Mouse (Mus musculus) forebrain, embryonic 11.5 days (tissue): ENCODE data around the gene Cela1. TPM values are rescaled to one million over a fixed set of nuclear protein-coding genes. Genes with fewer than 3 reads are reported as not detected.

Experiments used
- ATAC-seq: fragments of 200-750 bp; cut with Nextera tagmentation; replicated peaks from 2 replicates; pipeline ENCODE4 v1.8.0; 2017; ENCODE audit warnings: moderate TSS enrichment; ENCODE audit not compliant: low FRiP score
- DNase-seq: peaks from one replicate; pipeline ENCODE4 v3.0.0-alpha.2; 2017; ENCODE audit warnings: low spot score
- H3K27ac ChIP-seq: fragments of 300-500 bp; sonication (generic); 2 replicates; pipeline ENCODE4 v1.5.1; 2014; ENCODE audit warnings: low read depth, low read length
- H3K27me3 ChIP-seq: fragments of 300-500 bp; sonication (generic); 2 replicates; pipeline ENCODE4 v1.6.1; 2014; ENCODE audit warnings: mild to moderate bottlenecking, low read length, mixed read lengths; ENCODE audit not compliant: control insufficient read depth, insufficient read depth
- H3K36me3 ChIP-seq: fragments of 300-500 bp; sonication (generic); 2 replicates; pipeline ENCODE4 v1.6.1; 2014; ENCODE audit warnings: mild to moderate bottlenecking, low read length, moderate library complexity, mixed read lengths; ENCODE audit not compliant: control insufficient read depth, insufficient read depth
- H3K4me1 ChIP-seq: fragments of 300-500 bp; sonication (generic); replicated peaks from 2 replicates; pipeline ENCODE4 v1.6.1; 2014; ENCODE audit warnings: low read length, mixed read lengths; ENCODE audit not compliant: control insufficient read depth, insufficient read depth
- H3K4me2 ChIP-seq: fragments of 300-500 bp; sonication (generic); 2 replicates; pipeline ENCODE4 v1.6.1; 2014; ENCODE audit warnings: low read depth, mild to moderate bottlenecking, low read length, moderate library complexity, mixed read lengths; ENCODE audit not compliant: severe bottlenecking
- H3K4me3 ChIP-seq: fragments of 300-500 bp; sonication (generic); 2 replicates; pipeline ENCODE4 v1.5.1; 2014; ENCODE audit warnings: low read depth, low read length
- H3K9ac ChIP-seq: fragments of 300-500 bp; sonication (generic); 2 replicates; pipeline ENCODE4 v1.6.1; 2014; ENCODE audit warnings: low read length
- H3K9me3 ChIP-seq: fragments of 300-500 bp; sonication (generic); 2 replicates; pipeline ENCODE4 v1.6.1; 2016; ENCODE audit warnings: low read length, mixed read lengths; ENCODE audit not compliant: control insufficient read depth
- WGBS: fragments of 180-500 bp; shearing (Covaris S2); extraction: QIAGEN DNeasy Blood & Tissue Kit; methylation state at CpG from one replicate; pipeline ENCODE4 v1.1.7; 2014; 5-methylcytosine and 5-hydroxymethylcytosine counted together
- polyA plus RNA-seq: library from polyadenylated mRNA; unstranded; fragments of >200 nt; fragmentation: Nextera tagmentation; extraction: Ambion mirVana; gene quantifications from 2 replicates; pipeline ENCODE4 v1.2.1, GENCODE M21; 2014

Cela1 gene
- polyA plus RNA-seq, 1 experiment from 2014 or later: 1.1 TPM

DNA sequence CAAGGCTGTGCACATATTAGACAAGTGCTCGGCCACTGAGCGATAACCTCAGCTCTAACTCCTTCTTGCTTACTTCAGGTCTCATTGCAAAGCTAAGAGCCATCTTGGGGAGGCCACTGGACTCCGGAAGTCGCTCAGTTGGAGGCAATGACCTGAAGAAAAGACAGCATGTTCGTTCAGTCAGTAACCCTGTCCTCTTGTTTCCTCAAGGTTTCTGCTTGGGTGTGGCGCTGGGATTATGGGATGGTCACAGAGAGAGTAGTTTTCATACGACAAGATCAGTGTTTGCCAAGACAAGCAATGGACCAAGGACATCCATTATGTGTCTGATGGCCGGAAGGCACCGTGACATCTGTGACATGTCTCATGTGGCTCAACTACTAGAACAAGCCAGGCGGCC, 13.2 kb downstream of the Cela1 start:
- DNase-seq: no peak
- Histone ChIP-seq H3K9me3 (no peaks in the 10 kb centered on the region), H3K4me2 (no peak overlapping the region), H3K36me3 (no peaks in the 10 kb centered on the region), H3K27me3 (no peaks in the 10 kb centered on the region), H3K4me1 (no peaks in the 10 kb centered on the region), H3K9ac (no peak overlapping the region), H3K27ac (no peak overlapping the region), H3K4me3 (no peak overlapping the region)
- 88% methylated on average over 10 of the region's 10 CpGs for WGBS
- no peak for ATAC-seq

DNA sequence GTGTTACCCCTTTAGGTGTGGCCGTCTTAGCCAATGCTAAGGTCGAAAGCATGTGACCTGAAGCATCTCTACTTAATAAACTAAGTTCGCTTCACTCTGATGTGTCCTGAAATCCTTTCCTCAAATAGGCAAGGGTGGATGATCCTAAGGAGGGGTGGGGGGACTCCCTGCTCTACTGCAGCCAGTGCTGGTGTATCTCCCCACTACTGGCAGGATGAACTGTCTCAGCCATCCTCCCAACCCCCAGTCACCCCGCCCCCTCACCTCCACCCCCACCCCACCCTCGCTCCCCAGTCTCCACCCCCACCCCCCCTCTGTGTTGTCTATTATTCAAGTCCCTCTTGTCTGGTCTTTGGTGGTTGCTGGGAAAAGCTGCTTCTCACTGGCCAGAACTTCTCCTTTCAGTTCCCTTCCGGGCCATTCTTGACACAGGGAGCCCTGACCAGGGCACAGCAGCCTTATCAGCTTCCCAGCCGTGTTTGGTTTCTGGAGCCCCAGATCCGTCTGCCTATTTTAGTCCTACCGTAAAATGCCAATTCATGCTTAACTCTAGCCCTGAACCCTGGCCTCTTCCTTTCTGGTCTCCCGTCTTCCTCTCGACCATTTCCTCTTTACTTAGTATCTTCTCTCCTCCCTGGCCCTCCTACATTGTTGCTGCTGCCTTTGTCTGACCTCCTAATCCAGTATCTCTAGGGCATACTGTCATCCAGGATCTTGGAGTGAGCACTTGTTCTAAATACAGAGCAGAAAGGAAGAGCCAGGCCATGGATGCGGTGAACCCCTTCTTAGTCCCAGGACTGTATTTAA, 13.9 kb downstream of the Cela1 start:
- 41% methylated on average over 12 of the region's 12 CpGs for WGBS
- H3K4me3 ChIP-seq: no peak overlapping the region
- H3K9me3 ChIP-seq: no peaks in the 10 kb centered on the region
- H3K4me1 ChIP-seq: no peaks in the 10 kb centered on the region
- ATAC-seq: no peak
- no peak overlapping the region for H3K27ac ChIP-seq
- no peaks in the 10 kb centered on the region for H3K36me3 ChIP-seq
- H3K4me2 ChIP-seq: no peak overlapping the region
- DNase-seq: no peak
- no peaks in the 10 kb centered on the region for H3K27me3 ChIP-seq
- no peak overlapping the region for H3K9ac ChIP-seq

DNA sequence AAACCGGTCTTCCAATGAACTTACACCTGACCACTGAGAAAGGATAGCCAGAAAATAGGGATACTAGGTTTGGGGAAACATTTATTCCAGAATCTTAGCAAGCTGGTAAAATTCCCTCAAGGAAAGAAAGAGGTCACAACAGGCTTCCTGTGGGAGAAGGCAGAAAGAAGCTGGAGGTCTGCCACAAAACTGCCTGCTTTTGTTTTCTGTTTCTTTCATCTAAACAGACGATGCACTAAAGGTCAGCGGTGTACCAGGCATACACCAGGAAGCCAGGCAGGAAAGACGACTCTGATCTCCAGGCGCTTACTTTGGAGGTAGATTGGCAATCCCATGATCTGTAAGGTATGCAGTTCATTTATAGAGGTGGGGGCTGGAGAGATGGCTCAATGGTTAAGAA, 16.9 kb downstream of the Cela1 start:
- Histone ChIP-seq H3K4me1 (no peaks in the 10 kb centered on the region; the same call in 1 of the 2 replicates), H3K4me3 (no peak overlapping the region), H3K36me3 (no peaks in the 10 kb centered on the region), H3K9me3 (no peaks in the 10 kb centered on the region), H3K27ac (no peak overlapping the region), H3K4me2 (no peak overlapping the region), H3K9ac (no peak overlapping the region), H3K27me3 (no peaks in the 10 kb centered on the region)
- DNase-seq (no peak), ATAC-seq (no peak)
- WGBS: 77% methylated on average over 5 of the region's 5 CpGs

DNA sequence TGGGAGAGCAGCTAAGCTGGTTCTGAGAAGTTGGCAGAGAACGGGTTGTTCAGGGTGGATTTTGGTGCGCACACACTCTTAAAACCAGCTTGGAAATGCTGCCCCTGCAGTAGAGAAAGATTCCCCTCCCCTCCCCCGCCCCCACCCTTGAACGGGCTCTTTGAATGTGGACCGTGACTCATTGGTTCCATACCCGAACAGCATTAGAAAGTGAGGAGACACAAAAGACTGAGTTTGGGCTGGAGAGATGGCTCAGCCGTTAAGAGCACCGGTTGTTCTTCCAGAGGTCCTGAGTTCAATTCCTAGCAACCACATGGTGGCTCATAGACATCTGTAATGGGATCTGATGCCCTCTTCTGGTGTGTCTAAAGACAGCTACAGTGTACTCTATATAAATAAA, 17.7 kb downstream of the Cela1 start:
- Histone ChIP-seq H3K9ac (no peak overlapping the region), H3K36me3 (no peaks in the 10 kb centered on the region), H3K9me3 (no peaks in the 10 kb centered on the region), H3K4me3 (no peak overlapping the region), H3K4me2 (no peak overlapping the region), H3K27me3 (no peaks in the 10 kb centered on the region), H3K4me1 (no peaks in the 10 kb centered on the region; the same call in 1 of the 2 replicates), H3K27ac (no peak overlapping the region)
- WGBS: 86% methylated on average over 8 of the region's 8 CpGs
- ATAC-seq (no peak), DNase-seq (no peak)

DNA sequence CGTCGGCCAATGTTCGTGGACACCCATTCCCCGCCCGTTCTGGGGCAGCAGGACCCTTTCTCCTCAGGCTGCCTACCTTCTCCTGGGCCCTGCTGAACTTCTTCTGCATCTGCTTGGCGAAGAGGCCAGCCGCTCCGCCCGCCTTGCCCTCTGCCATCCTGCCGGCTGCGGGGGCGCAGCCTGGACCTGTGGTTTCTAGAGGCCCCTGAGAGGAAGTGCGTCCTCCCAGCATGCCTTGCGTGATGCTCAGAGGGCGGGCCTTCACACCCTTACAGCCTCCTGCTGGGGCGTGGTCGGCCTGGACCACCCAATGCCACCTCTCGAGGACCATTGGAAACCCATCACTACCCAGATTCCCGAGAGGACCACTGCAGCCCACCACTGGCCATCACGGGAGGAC, 18.4 kb downstream of the Cela1 start, which contains the start of gene Bin2:
Gene Bin2 (minus strand): TSS at position 217 of the 400 bp plus-strand sequence.
- H3K27me3 ChIP-seq: no peaks in the 10 kb centered on the region
- H3K9me3 ChIP-seq: no peaks in the 10 kb centered on the region
- H3K4me1 ChIP-seq: no peaks in the 10 kb centered on the region; the same call in 1 of the 2 replicates
- no peak within 1 kb of the TSS for H3K4me2 ChIP-seq
- no peaks in the 10 kb centered on the region for H3K36me3 ChIP-seq
- H3K27ac ChIP-seq: no peak within 1 kb of the TSS
- DNase-seq (no peak), ATAC-seq (no peak)
- WGBS: 95% methylated on average over 20 of the region's 20 CpGs
- H3K4me3 ChIP-seq: no peak within 1 kb of the TSS
- H3K9ac ChIP-seq: no peak within 1 kb of the TSS

DNA sequence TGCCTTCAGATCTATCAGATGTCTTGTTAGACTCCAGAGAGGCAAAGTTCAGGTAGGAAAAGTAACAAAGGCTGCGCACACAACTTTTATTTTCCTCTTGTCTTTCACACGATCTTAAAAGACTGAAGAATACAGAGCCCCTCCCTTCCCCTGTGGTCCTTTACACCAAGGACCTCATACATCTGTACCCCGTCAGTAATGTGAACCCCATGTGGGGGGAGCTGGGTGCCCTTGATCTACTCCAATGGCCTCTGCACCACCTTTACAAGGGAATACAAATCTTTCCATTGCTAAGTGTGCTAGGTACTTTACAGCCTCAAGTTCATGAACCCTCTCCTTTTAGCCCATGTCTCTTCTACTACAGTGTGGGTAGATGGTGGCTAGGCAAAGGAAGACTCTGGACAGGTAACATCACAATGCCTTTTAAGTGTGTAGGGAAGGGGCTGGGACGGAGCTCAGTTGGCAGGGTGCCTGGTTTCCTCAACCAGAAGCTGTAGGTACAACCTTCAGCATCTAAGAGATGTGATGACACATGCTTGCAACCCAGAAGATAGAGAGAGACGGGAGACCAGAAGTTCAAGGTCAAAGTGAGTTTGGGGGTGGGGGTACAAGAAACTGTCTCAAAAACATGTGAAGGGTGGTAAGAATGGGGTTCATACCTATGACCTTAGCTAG, 19.7 kb downstream of the Cela1 start:
- Histone ChIP-seq H3K4me2 (no peak overlapping the region), H3K4me1 (no peaks in the 10 kb centered on the region; the same call in 1 of the 2 replicates), H3K4me3 (no peak overlapping the region), H3K27me3 (no peaks in the 10 kb centered on the region), H3K36me3 (no peaks in the 10 kb centered on the region), H3K9ac (no peak overlapping the region), H3K9me3 (no peaks in the 10 kb centered on the region), H3K27ac (no peak overlapping the region)
- DNase-seq (no peak), ATAC-seq (no peak)
- 88% methylated on average over 5 of the region's 5 CpGs for WGBS

DNA sequence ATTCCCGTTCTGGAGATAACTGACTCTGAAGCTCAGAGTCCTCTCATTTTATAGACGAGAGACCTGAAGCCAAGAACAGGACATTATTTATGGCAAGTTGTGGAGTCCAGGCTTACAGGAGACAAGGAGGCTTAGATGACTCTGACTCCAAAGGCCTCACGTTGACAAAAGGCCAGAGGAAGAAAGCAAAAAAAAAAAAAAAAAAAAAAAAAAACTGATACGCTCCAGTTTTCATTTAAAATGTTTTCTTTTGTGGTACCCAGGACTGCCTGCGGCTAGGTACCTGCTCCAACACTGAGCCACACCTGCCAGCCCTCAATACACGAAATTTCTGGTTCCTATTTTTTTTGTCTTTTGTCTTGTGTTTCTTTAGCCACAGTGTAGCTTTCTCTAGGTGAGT, 20.3 kb downstream of the Cela1 start:
- no peak for DNase-seq
- Histone ChIP-seq H3K4me3 (no peak overlapping the region), H3K36me3 (no peaks in the 10 kb centered on the region), H3K27me3 (no peaks in the 10 kb centered on the region), H3K27ac (no peak overlapping the region), H3K4me1 (no peaks in the 10 kb centered on the region; the same call in 1 of the 2 replicates), H3K4me2 (no peak overlapping the region), H3K9me3 (no peaks in the 10 kb centered on the region), H3K9ac (no peak overlapping the region)
- ATAC-seq: no peak
- WGBS: 69% methylated on average over 6 of the region's 6 CpGs

DNA sequence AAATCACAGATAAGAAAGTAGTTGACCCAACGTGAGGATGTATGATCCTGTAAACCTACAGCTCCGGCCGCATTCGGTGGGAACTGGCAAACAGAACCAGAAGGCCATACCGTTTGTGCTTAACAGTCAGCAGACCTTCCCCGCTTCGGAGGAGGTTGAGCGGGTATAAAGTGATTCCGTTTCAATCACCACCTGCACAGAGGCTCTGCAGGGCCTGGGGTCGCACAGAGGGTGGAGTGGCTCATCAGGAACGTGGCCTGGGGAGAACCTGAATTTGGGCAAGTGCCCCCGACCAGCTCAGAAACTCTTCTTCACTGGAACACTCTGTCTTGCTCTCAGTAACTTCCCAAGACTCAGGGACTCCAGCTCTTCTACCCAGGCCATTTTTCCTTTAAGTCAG, 20.9 kb downstream of the Cela1 start:
- H3K4me1 ChIP-seq: no peaks in the 10 kb centered on the region; the same call in 1 of the 2 replicates
- no peak overlapping the region for H3K9ac ChIP-seq
- no peaks in the 10 kb centered on the region for H3K9me3 ChIP-seq
- ATAC-seq (no peak), DNase-seq (no peak)
- H3K4me2 ChIP-seq: no peak overlapping the region
- H3K36me3 ChIP-seq: no peaks in the 10 kb centered on the region
- H3K4me3 ChIP-seq: no peak overlapping the region
- H3K27ac ChIP-seq: no peak overlapping the region
- no peaks in the 10 kb centered on the region for H3K27me3 ChIP-seq
- 45% methylated on average over 12 of the region's 12 CpGs for WGBS
